Mouse (Mus musculus): ENCODE data around the gene Htr2b.

DNA sequence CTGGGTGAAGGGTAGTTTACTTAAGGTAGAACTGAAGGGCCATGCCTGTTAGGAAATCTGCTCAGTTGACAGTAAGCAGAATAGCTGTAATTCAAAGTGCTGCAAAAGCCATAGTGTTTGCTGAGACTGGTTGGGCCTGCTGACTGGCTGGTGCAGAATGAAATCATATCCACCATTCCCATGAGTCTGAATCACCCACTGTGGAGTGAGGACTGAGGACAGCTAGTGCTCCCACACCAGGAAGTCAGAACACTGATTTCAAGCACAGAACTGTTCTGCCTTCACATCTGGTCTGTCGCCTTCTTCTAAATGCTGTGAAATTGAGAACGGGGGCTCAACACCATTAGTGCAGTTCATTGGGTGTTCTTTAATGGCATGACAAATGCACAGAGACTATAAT, 14.3 kb upstream of the Htr2b start:
- TF ChIP-seq POU5F1 (IDR thresholded peaks at IDR 0.05; ENCODE audit: borderline replicate concordance, low read length), result no peak
- TF ChIP-seq CTCF (conservative IDR thresholded peaks at IDR 0.05; ENCODE audit: low read length), result no peak
